Mouse (Mus musculus) intestine, embryonic 14.5 days (tissue): ENCODE data around the gene Cyfip2. TPM values are rescaled to one million over a fixed set of nuclear protein-coding genes. Genes with fewer than 3 reads are reported as not detected.

ENCODE experiments used
- ATAC-seq: fragments of 200-750 bp; cut with Nextera tagmentation; replicated peaks from 2 replicates; pipeline ENCODE4 v1.8.0; 2017; ENCODE audit warnings: low read depth, moderate number of reproducible peaks, moderate TSS enrichment, moderate library complexity; ENCODE audit not compliant: low FRiP score, low TSS enrichment
- DNase-seq: peaks from one replicate; pipeline ENCODE4 v3.0.0-alpha.2; 2018; ENCODE audit warnings: low spot score
- H3K27ac ChIP-seq: fragments of 300-500 bp; sonication (generic); 2 replicates; pipeline ENCODE4 v1.5.1; 2014; ENCODE audit warnings: low read depth, mild to moderate bottlenecking, control low read depth
- H3K27me3 ChIP-seq: fragments of 300-500 bp; sonication (generic); replicated peaks from 2 replicates; pipeline ENCODE4 v1.6.1; 2014; ENCODE audit warnings: low read length, control low read depth; ENCODE audit not compliant: control insufficient read depth, insufficient read depth
- H3K36me3 ChIP-seq: fragments of 300-500 bp; sonication (generic); 2 replicates; pipeline ENCODE4 v1.6.1; 2014; ENCODE audit warnings: low read length, control low read depth; ENCODE audit not compliant: control insufficient read depth, insufficient read depth
- H3K4me1 ChIP-seq: fragments of 300-500 bp; sonication (generic); replicated peaks from 2 replicates; pipeline ENCODE4 v1.6.1; 2014; ENCODE audit warnings: low read length, control low read depth, mixed read lengths; ENCODE audit not compliant: control insufficient read depth, insufficient read depth
- H3K4me2 ChIP-seq: fragments of 300-500 bp; sonication (generic); 2 replicates; pipeline ENCODE4 v1.6.1; 2014; ENCODE audit warnings: low read length
- H3K4me3 ChIP-seq: fragments of 300-500 bp; sonication (generic); 2 replicates; pipeline ENCODE4 v1.5.1; 2014; ENCODE audit warnings: low read depth, low read length, control low read depth, mixed read lengths
- H3K9ac ChIP-seq: fragments of 300-500 bp; sonication (generic); 2 replicates; pipeline ENCODE4 v1.6.1; 2014; ENCODE audit warnings: mild to moderate bottlenecking, low read length
- H3K9me3 ChIP-seq: fragments of 300-500 bp; sonication (generic); 2 replicates; pipeline ENCODE4 v1.6.1; 2016; ENCODE audit warnings: low read length, control low read depth; ENCODE audit not compliant: control insufficient read depth
- WGBS: fragments of 180-500 bp; shearing (Covaris S2); extraction: QIAGEN DNeasy Blood & Tissue Kit; methylation state at CpG from one replicate; pipeline ENCODE4 v1.1.7; 2014; 5-methylcytosine and 5-hydroxymethylcytosine counted together
- polyA plus RNA-seq: library from polyadenylated mRNA; unstranded; fragments of >200 nt; fragmentation: Nextera tagmentation; extraction: Ambion mirVana; gene quantifications from 2 replicates; pipeline ENCODE4 v1.2.1, GENCODE M21; 2014

The Cyfip2 gene
- polyA plus RNA-seq, 1 experiment from 2014 or later, result 13.4 TPM

- H3K27ac ChIP-seq, result no peak overlapping the region
- no peak overlapping the region for H3K9ac ChIP-seq
- 63% methylated on average over 5 of the region's 5 CpGs for WGBS
- no peaks in the 10 kb centered on the region for H3K9me3 ChIP-seq
- DNase-seq (no peak), ATAC-seq (no peak)
- 0 out of 2 replicates have a peak, but pooled peaks cover 7% of the 10 kb centered on the region for H3K4me1 ChIP-seq
- H3K27me3 ChIP-seq, result no peaks in the 10 kb centered on the region
- no peak overlapping the region for H3K4me3 ChIP-seq
- peak overlapping the region; percentile 98; the same call in 1 of the 2 replicates for H3K4me2 ChIP-seq
- H3K36me3 ChIP-seq, result no peaks in the 10 kb centered on the region
Measured at GRCm38 (mm10) chr11:46310647-46311063, 2.0 kb downstream of the Cyfip2 start.

GRCm38 (mm10) chr11:46309808-46310555 is 2.7 kb downstream of the Cyfip2 start:
- Histone ChIP-seq H3K4me3 (no peak overlapping the region), H3K27ac (no peak overlapping the region), H3K4me1 (0 out of 2 replicates have a peak, but pooled peaks cover 7% of the 10 kb centered on the region), H3K9ac (no peak overlapping the region), H3K36me3 (no peaks in the 10 kb centered on the region), H3K4me2 (no peak overlapping the region), H3K9me3 (no peaks in the 10 kb centered on the region), H3K27me3 (no peaks in the 10 kb centered on the region)
- ATAC-seq (no peak), DNase-seq (no peak)
- WGBS, result 73% methylated on average over 10 of the region's 10 CpGs

GRCm38 (mm10) chr11:46309111-46309741 is 3.4 kb downstream of the Cyfip2 start:
- Histone ChIP-seq H3K4me2 (no peak overlapping the region), H3K9ac (no peak overlapping the region), H3K27ac (no peak overlapping the region), H3K27me3 (no peaks in the 10 kb centered on the region), H3K4me3 (no peak overlapping the region), H3K4me1 (peaks cover 4% of the 10 kb centered on the region; the same call in 1 of the 2 replicates), H3K9me3 (no peaks in the 10 kb centered on the region), H3K36me3 (no peaks in the 10 kb centered on the region)
- no peak for DNase-seq
- ATAC-seq, result no peak
- WGBS, result 76% methylated on average over 20 of the region's 20 CpGs

GRCm38 (mm10) chr11:46308271-46308974 is 4.2 kb downstream of the Cyfip2 start:
- 84% methylated on average over 11 of the region's 11 CpGs for WGBS
- Histone ChIP-seq H3K4me2 (no peak overlapping the region), H3K27ac (no peak overlapping the region), H3K27me3 (no peaks in the 10 kb centered on the region), H3K9me3 (no peaks in the 10 kb centered on the region), H3K4me1 (peaks cover 4% of the 10 kb centered on the region; the same call in 1 of the 2 replicates), H3K9ac (no peak overlapping the region), H3K4me3 (no peak overlapping the region), H3K36me3 (no peaks in the 10 kb centered on the region)
- DNase-seq (no peak), ATAC-seq (no peak)

- Histone ChIP-seq H3K9me3 (no peaks in the 10 kb centered on the region), H3K4me2 (no peak overlapping the region), H3K9ac (no peak overlapping the region), H3K4me3 (no peak overlapping the region), H3K27me3 (no peaks in the 10 kb centered on the region), H3K36me3 (no peaks in the 10 kb centered on the region), H3K27ac (no peak overlapping the region), H3K4me1 (peaks cover 3% of the 10 kb centered on the region; the same call in 1 of the 2 replicates)
- WGBS, result 88% methylated on average over 7 of the region's 7 CpGs
- ATAC-seq (no peak), DNase-seq (no peak)
Measured at GRCm38 (mm10) chr11:46307768-46308167, 4.9 kb downstream of the Cyfip2 start.

GRCm38 (mm10) chr11:46306776-46307175 is 5.9 kb downstream of the Cyfip2 start:
- Histone ChIP-seq H3K9ac (no peak overlapping the region), H3K27me3 (no peaks in the 10 kb centered on the region), H3K4me2 (no peak overlapping the region), H3K4me1 (no peaks in the 10 kb centered on the region; the same call in 1 of the 2 replicates), H3K27ac (no peak overlapping the region), H3K4me3 (no peak overlapping the region), H3K9me3 (no peaks in the 10 kb centered on the region), H3K36me3 (no peaks in the 10 kb centered on the region)
- WGBS, result 84% methylated on average over 7 of the region's 7 CpGs
- DNase-seq (no peak), ATAC-seq (no peak)

- DNase-seq (no peak), ATAC-seq (no peak)
- Histone ChIP-seq H3K27ac (no peak overlapping the region), H3K4me1 (no peaks in the 10 kb centered on the region; the same call in 1 of the 2 replicates), H3K36me3 (no peaks in the 10 kb centered on the region), H3K4me3 (no peak overlapping the region), H3K9ac (no peak overlapping the region), H3K4me2 (no peak overlapping the region), H3K9me3 (no peaks in the 10 kb centered on the region), H3K27me3 (no peaks in the 10 kb centered on the region)
- 79% methylated on average over 9 of the region's 9 CpGs for WGBS
Measured at GRCm38 (mm10) chr11:46305881-46306520, 6.7 kb downstream of the Cyfip2 start.
